Mouse (Mus musculus) ovary, postnatal 14 days (tissue): ENCODE results near the gene Dnah7a.
A peak's percentile ranks its signal among the peaks of the same experiment; 100 is the strongest.
"Not testable (repeated sequence)": the region's sequence is repeated elsewhere in the genome, so short reads cannot be mapped to it uniquely, and the experiment has no call there.

Experiments used
- DNase-seq: peaks from one replicate; pipeline ENCODE4 v3.0.0; 2022; ENCODE audit warnings: low spot score

The Dnah7a gene

DNA sequence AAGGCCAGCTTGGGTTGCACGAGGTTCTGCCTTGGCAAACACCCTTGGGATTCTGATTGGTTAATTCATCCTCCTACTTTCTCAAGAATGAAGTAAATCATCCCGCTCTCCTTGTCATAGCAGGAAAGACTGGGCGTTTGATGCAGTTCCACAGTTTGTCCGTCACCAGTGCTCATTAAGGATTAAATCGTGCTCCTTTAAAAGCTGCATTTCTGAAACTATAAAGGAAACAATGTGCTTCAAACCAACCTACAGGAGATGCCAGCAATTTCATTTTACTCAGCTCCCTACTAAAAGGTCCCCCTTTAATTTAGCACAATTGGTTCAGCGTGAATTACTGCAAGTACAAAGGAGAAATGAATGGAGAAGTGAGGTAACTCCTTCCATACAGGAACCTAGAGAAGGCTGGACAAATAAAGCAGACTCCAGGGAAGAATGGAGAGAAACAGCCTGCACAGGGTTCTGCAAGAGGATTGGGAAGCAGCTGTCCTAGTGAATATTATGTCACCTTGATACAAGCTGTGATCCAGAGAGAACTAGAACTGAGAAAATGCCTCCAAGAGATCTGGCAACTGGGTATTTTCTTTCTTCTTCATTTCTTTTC is 322.4 kb downstream of the Dnah7a start:
- no peak for DNase-seq

- DNase-seq, result no peak
Observed at GRCm38 (mm10) chr1:53377731-53378130, 328.9 kb downstream of the Dnah7a start.

GRCm38 (mm10) chr1:53375965-53376364 is 330.6 kb downstream of the Dnah7a start:
- not testable (repeated sequence) for DNase-seq

- no peak for DNase-seq
Observed at GRCm38 (mm10) chr1:53358988-53359387, 347.6 kb downstream of the Dnah7a start.

DNA sequence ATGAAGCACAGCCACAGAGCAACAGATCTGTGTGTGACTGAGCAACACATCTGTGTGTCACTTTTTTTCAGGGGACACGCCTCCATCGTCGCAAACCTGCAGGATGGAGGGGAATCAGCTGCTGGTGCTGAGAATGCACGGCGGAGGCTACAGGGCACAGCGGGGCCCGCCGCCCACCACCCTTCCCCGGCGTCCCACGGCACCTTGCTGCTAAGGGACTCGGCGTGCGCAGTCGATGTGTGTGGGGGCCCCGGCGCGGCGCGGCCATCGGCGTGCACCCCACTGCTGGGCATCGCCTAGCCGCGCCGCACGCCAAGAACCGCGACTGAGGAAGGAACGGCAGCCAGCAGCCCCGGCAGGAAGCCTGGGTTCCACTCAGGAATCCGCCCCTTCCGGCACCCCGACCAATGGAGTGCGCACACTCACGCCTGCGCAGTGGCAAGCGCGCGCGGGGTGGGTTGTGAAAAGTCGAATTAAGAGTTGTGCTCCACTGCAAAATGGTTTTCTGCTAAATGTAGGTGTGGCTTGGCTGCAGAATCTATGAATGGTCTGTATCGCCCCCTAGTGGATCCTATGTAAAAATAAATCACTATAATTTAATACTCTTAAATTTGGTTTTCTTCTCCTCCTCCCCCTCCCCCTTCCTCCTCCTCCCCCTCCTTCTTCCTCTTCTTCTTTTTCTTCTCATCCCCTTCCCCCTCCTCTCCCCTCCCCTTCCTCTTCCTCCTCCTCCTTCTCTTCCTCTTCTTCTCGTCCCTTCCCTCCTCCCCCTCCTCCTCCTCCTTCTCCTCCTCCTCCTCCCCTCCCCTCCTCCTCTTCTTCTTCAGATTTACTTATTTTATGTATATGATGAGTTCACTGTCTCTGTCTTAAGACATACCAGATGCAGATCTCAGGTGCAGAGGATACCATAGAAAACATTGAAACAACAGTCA is 354.0 kb downstream of the Dnah7a start, which contains the start of the genes Asdurf, Gm28551 and Asnsd1:
Gene Asdurf (minus strand): TSS at position 293 of the 935 bp plus-strand sequence.
Gene Gm28551 (minus strand): TSS at position 341 of the 935 bp plus-strand sequence.
Gene Asnsd1 (minus strand): TSS at position 426 of the 935 bp plus-strand sequence.
- DNase-seq, result peak; percentile 95
